Mouse (Mus musculus): ENCODE results near the gene Tenm4. TPM values are rescaled to one million over a fixed set of nuclear protein-coding genes. Genes with fewer than 3 reads are reported as not detected.

The Tenm4 gene
- polyA plus RNA-seq, 1 experiment from 2014 or later, result 0.68 TPM

DNA sequence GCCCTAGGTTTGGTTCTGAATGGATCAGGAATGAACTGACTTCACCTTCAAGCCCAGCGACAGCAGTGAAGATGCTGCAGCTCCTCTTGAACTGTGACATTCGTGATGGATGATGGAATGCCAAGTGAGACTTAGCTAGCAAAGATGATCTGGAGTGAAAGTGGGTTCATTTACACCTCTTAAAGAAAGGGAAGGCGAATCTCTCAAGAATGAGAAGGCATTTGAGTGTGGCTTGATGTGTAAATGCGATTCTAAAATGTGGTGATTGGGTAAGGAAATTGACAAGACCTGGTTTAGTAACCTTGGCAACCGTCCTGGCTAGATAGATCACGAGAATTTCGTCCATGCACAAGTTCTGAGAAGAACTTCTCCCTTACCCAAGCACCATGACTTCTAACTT, 321.6 kb downstream of the Tenm4 start:
- ATAC-seq (no peak), DNase-seq (no peak)
- Histone ChIP-seq H3K36me3 (replicated peaks; ENCODE audit: insufficient read depth, low read length) (no peaks in the 10 kb centered on the region), H3K4me2 (ENCODE audit: low read depth, low read length) (no peak overlapping the region), H3K27ac (ENCODE audit: low read depth) (no peak overlapping the region), H3K9ac (replicated peaks) (no peak overlapping the region), H3K4me3 (ENCODE audit: low read depth, low read length) (no peak overlapping the region), H3K9me3 (ENCODE audit: low read length) (no peaks in the 10 kb centered on the region), H3K4me1 (ENCODE audit: insufficient read depth) (no peaks in the 10 kb centered on the region), H3K27me3 (ENCODE audit: insufficient read depth, low read length) (no peaks in the 10 kb centered on the region)
- WGBS (ENCODE audit: insufficient replicate concordance), result 74% methylated on average over 7 of the region's 7 CpGs
- TF ChIP-seq CTCF (IDR thresholded peaks at IDR 0.05; ENCODE audit: low read depth) (no peak), EP300 (IDR thresholded peaks at IDR 0.05; ENCODE audit: low read depth) (no peak)

DNA sequence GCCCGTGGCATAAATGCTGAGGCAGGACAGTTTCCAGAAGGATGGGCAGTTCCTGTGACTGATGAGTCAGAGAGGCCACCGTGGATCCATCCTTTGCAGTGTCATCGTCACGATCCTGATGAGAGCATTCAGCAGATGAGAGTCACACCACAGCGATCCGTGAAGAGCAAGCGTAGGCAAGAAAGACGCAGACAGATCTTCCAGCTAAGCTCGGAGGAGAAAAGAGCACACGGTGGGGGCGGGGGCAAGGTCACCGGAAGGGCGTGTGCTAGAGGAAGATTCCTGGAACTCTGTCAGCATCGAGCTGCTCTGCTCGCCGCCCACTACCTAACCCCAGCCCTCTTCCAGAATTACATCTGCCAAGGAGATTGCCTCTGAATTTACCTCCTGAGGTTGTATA, 323.0 kb downstream of the Tenm4 start:
- Histone ChIP-seq H3K27me3 (ENCODE audit: insufficient read depth, low read length) (no peaks in the 10 kb centered on the region), H3K27ac (ENCODE audit: low read depth) (no peak overlapping the region), H3K4me1 (ENCODE audit: insufficient read depth) (no peaks in the 10 kb centered on the region), H3K36me3 (replicated peaks; ENCODE audit: insufficient read depth, low read length) (no peaks in the 10 kb centered on the region), H3K9ac (replicated peaks) (no peak overlapping the region), H3K4me2 (ENCODE audit: low read depth, low read length) (no peak overlapping the region), H3K4me3 (ENCODE audit: low read depth, low read length) (no peak overlapping the region), H3K9me3 (ENCODE audit: low read length) (no peaks in the 10 kb centered on the region)
- 76% methylated on average over 16 of the region's 16 CpGs for WGBS (ENCODE audit: insufficient replicate concordance)
- DNase-seq (no peak), ATAC-seq (no peak)
- TF ChIP-seq EP300 (IDR thresholded peaks at IDR 0.05; ENCODE audit: low read depth) (no peak), CTCF (IDR thresholded peaks at IDR 0.05; ENCODE audit: low read depth) (no peak)

DNA sequence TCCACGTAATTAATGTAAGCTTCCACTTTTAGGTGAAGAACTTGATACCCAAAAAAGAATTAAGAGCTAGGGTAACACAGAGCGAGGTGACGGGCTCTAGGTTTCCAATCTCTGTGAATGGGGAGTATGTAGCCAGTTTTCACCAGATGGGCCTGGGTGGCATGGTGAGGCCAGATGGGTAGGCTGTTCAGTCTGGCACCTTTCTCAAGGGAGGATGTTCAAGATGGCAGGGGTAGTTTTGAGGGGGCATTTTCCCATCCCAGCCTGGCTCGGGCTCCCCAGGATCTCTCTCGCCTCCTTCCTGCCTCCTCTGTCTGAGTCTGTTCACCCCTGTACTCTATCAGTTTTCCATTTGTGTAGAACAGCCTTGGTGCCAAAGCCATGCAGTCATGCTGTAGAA, 329.1 kb downstream of the Tenm4 start:
- Histone ChIP-seq H3K27me3 (ENCODE audit: insufficient read depth, low read length) (no peaks in the 10 kb centered on the region), H3K27ac (ENCODE audit: low read depth) (no peak overlapping the region), H3K9me3 (ENCODE audit: low read length) (no peaks in the 10 kb centered on the region), H3K4me3 (ENCODE audit: low read depth, low read length) (no peak overlapping the region), H3K36me3 (replicated peaks; ENCODE audit: insufficient read depth, low read length) (no peaks in the 10 kb centered on the region), H3K4me2 (ENCODE audit: low read depth, low read length) (no peak overlapping the region), H3K4me1 (ENCODE audit: insufficient read depth) (no peaks in the 10 kb centered on the region), H3K9ac (replicated peaks) (no peak overlapping the region)
- ATAC-seq, result no peak
- DNase-seq, result no peak
- 90% methylated on average over 5 of the region's 5 CpGs for WGBS (ENCODE audit: insufficient replicate concordance)
- TF ChIP-seq EP300 (IDR thresholded peaks at IDR 0.05; ENCODE audit: low read depth), result no peak

DNA sequence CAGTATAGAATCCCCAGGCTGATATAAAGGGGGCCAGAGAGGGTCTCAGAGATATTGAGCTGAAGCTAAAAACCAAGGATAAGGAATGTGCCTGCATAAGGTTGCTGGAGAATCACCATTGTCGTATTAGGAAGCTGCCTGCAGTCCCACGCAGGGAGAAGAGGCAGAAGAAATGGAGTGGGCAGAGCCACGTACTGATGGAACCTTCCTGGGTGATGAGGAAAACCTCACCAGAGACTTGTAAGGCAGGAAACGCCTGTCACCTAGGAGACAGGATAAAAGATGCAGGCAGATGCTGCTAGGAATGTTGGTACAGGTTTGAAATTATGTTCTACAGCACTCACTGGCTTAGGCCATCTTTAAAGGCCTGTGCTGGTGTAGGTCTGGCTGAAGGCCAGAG, 329.8 kb downstream of the Tenm4 start:
- WGBS (ENCODE audit: insufficient replicate concordance), result 64% methylated on average over 4 of the region's 4 CpGs
- no peak overlapping the region for H3K4me2 ChIP-seq (ENCODE audit: low read depth, low read length)
- no peak overlapping the region for H3K4me3 ChIP-seq (ENCODE audit: low read depth, low read length)
- no peaks in the 10 kb centered on the region for H3K9me3 ChIP-seq (ENCODE audit: low read length)
- no peaks in the 10 kb centered on the region for H3K4me1 ChIP-seq (ENCODE audit: insufficient read depth)
- ATAC-seq, result no peak
- H3K27me3 ChIP-seq (ENCODE audit: insufficient read depth, low read length), result no peaks in the 10 kb centered on the region
- DNase-seq, result no peak
- H3K27ac ChIP-seq (ENCODE audit: low read depth), result no peak overlapping the region
- TF ChIP-seq EP300 (IDR thresholded peaks at IDR 0.05; ENCODE audit: low read depth), result no peak
- no peaks in the 10 kb centered on the region for H3K36me3 ChIP-seq (replicated peaks; ENCODE audit: insufficient read depth, low read length)
- H3K9ac ChIP-seq (replicated peaks), result no peak overlapping the region

GRCm38 (mm10) chr7:96502321-96502973, 331.4 kb downstream of the Tenm4 start:
- TF ChIP-seq CTCF (IDR thresholded peaks at IDR 0.05; ENCODE audit: low read depth), result no peak
- no peak for TF ChIP-seq EP300 (IDR thresholded peaks at IDR 0.05; ENCODE audit: low read depth)
- Histone ChIP-seq H3K27me3 (ENCODE audit: insufficient read depth, low read length) (no peaks in the 10 kb centered on the region), H3K9ac (replicated peaks) (no peak overlapping the region), H3K9me3 (ENCODE audit: low read length) (no peaks in the 10 kb centered on the region), H3K36me3 (replicated peaks; ENCODE audit: insufficient read depth, low read length) (no peaks in the 10 kb centered on the region), H3K27ac (ENCODE audit: low read depth) (no peak overlapping the region), H3K4me3 (ENCODE audit: low read depth, low read length) (no peak overlapping the region), H3K4me1 (ENCODE audit: insufficient read depth) (no peaks in the 10 kb centered on the region), H3K4me2 (ENCODE audit: low read depth, low read length) (no peak overlapping the region)
- ATAC-seq (no peak), DNase-seq (no peak)
- 53% methylated on average over 11 of the region's 11 CpGs for WGBS (ENCODE audit: insufficient replicate concordance)

GRCm38 (mm10) chr7:96505538-96505937, 334.5 kb downstream of the Tenm4 start:
- no peak for DNase-seq
- WGBS (ENCODE audit: insufficient replicate concordance), result 64% methylated on average over 6 of the region's 6 CpGs
- no peak overlapping the region for H3K27ac ChIP-seq (ENCODE audit: low read depth)
- no peak overlapping the region for H3K9ac ChIP-seq (replicated peaks)
- H3K4me2 ChIP-seq (ENCODE audit: low read depth, low read length), result no peak overlapping the region
- ATAC-seq, result no peak
- no peaks in the 10 kb centered on the region for H3K36me3 ChIP-seq (replicated peaks; ENCODE audit: insufficient read depth, low read length)
- no peaks in the 10 kb centered on the region for H3K27me3 ChIP-seq (ENCODE audit: insufficient read depth, low read length)
- H3K4me3 ChIP-seq (ENCODE audit: low read depth, low read length), result no peak overlapping the region
- TF ChIP-seq CTCF (IDR thresholded peaks at IDR 0.05; ENCODE audit: low read depth) (no peak), EP300 (IDR thresholded peaks at IDR 0.05; ENCODE audit: low read depth) (no peak)
- no peaks in the 10 kb centered on the region for H3K4me1 ChIP-seq (ENCODE audit: insufficient read depth)
- no peaks in the 10 kb centered on the region for H3K9me3 ChIP-seq (ENCODE audit: low read length)

GRCm38 (mm10) chr7:96507046-96507445, 336.0 kb downstream of the Tenm4 start:
- H3K9me3 ChIP-seq (ENCODE audit: low read length), result no peaks in the 10 kb centered on the region
- H3K9ac ChIP-seq (replicated peaks), result no peak overlapping the region
- H3K36me3 ChIP-seq (replicated peaks; ENCODE audit: insufficient read depth, low read length), result no peaks in the 10 kb centered on the region
- TF ChIP-seq CTCF (IDR thresholded peaks at IDR 0.05; ENCODE audit: low read depth), result no peak
- TF ChIP-seq EP300 (IDR thresholded peaks at IDR 0.05; ENCODE audit: low read depth), result no peak
- H3K4me2 ChIP-seq (ENCODE audit: low read depth, low read length), result no peak overlapping the region
- DNase-seq (no peak), ATAC-seq (no peak)
- no peaks in the 10 kb centered on the region for H3K27me3 ChIP-seq (ENCODE audit: insufficient read depth, low read length)
- H3K27ac ChIP-seq (ENCODE audit: low read depth), result no peak overlapping the region
- WGBS (ENCODE audit: insufficient replicate concordance), result 80% methylated on average over 8 of the region's 8 CpGs
- H3K4me1 ChIP-seq (ENCODE audit: insufficient read depth), result no peaks in the 10 kb centered on the region
- H3K4me3 ChIP-seq (ENCODE audit: low read depth, low read length), result no peak overlapping the region

All from liver, postnatal 0 days (tissue).